Mouse (Mus musculus): ENCODE results near the gene Slc12a8.

Slc12a8 gene

GRCm38 (mm10) chr16:33696811-33697575 is 179.9 kb downstream of the Slc12a8 start:
- in situ Hi-C loops (cut with MboI, MseI), result no loop called here

DNA sequence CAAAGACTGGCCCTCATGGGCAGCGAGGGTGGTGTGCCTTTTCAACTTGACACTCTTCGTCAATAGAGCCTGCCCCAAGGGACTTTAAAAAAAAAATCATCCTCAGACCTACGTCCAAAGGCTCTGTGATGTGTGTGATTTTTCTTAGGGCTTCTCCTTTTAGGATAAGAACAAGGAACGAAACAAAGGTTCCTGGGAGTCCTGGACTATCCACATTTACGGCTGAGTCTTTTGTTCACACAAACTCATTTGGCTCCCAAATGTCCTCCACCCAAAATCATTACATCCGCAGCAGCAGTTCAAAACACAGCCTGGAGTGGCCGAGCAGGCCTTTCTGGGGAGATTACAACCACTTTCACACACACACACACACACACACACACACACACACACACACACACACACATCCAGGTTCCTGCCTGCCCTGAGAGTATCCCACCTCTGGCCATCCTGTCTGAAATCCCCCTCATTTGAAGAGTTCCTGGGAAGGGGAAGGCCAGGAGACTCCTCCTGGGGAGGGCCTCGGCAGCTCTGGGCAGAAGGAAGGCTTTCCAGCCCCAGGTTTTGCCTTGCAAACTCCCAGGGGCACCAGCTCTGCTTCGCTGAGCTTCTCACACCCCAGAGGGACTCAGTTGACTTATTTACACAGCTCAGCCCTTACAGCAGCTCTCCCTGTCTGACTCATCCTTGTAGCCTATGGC is 180.6 kb downstream of the Slc12a8 start:
- in situ Hi-C loops (cut with MboI, MseI), result no loop called here

GRCm38 (mm10) chr16:33698277-33698790 is 181.2 kb downstream of the Slc12a8 start:
- in situ Hi-C loops (cut with MboI, MseI), result no loop called here

- in situ Hi-C loops (cut with MboI, MseI), result no loop called here
Measured at GRCm38 (mm10) chr16:33700584-33700983, 183.5 kb downstream of the Slc12a8 start.

- in situ Hi-C loops (cut with MboI, MseI), result no loop called here
Measured at GRCm38 (mm10) chr16:33701872-33702271, 184.7 kb downstream of the Slc12a8 start.

DNA sequence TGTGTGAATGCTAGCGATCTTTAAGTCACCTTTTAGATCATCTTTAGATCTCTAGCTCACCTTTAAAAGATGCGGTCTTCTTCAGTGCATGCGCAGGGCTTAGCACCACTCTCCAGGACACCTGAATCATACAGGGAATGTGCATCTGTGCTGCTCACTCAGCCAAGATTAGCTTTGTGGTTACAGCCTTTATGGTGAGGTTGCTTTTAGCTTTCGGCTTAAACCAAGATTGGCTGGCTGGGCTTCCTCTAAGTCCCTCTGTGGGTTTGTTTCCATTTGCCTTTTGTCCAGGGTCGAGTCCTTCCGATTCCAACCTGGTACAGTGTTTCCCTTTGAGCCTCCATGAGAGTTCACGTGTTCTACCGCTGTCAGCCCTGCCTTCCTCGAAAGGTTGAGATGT is 187.2 kb downstream of the Slc12a8 start:
- in situ Hi-C loops (cut with MboI, MseI), result no loop called here

- in situ Hi-C loops (cut with MboI, MseI), result no loop called here
Measured at GRCm38 (mm10) chr16:33705258-33705657, 188.1 kb downstream of the Slc12a8 start.

GRCm38 (mm10) chr16:33706111-33706890 is 189.2 kb downstream of the Slc12a8 start:
- in situ Hi-C loops (cut with MboI, MseI), result no loop called here

DNA sequence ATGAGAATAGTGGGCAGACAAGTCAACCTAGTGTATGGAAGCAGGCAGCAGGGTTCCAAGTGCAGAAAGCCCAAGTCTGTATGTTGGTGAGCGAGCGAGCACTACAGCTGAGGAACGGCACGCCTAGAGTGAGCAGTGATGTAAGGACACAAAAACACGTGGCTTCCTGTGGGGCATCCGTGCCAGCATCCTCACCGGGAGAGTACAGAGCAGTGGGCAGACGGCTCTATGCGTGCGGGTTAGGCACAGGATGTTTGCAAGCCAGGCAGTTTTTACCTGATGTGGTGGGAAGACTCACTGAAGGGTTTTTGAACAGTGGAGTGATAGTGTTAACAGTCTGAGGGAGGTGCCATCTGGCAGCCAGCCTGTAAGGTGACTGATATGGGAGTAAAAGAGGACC is 190.9 kb downstream of the Slc12a8 start:
- in situ Hi-C loops (cut with MboI, MseI), result no loop called here

GRCm38 (mm10) chr16:33708585-33709397 is 191.7 kb downstream of the Slc12a8 start:
- in situ Hi-C loops (cut with MboI, MseI), result no loop called here
